Mouse (Mus musculus): Measurements from ENCODE around the gene Cd69.

- TF ChIP-seq GATA1 (IDR thresholded peaks at IDR 0.05; ENCODE audit: low read length) (no peak), TAL1 (IDR thresholded peaks at IDR 0.05; ENCODE audit: low read length) (no peak)
Measured at GRCm38 (mm10) chr6:129318395-129318794, 43.2 kb upstream of the Cd69 start.
